Mouse (Mus musculus): ENCODE data around the gene Arfip2.

GRCm38 (mm10) chr7:105602860-105603623 lies 37.2 kb downstream of the Arfip2 start:
- TF ChIP-seq CTCF (IDR thresholded peaks at IDR 0.05; ENCODE audit: borderline replicate concordance, insufficient read depth, low read depth, low read length), result peak; percentile 90
- no peak for TF ChIP-seq POLR2A (IDR thresholded peaks at IDR 0.05; ENCODE audit: borderline replicate concordance, insufficient read depth, low read length)
